Mouse (Mus musculus) left cerebral cortex, postnatal 14 days (tissue): ENCODE data around the gene Slc7a6os. TPM values are rescaled to one million over a fixed set of nuclear protein-coding genes. Genes with fewer than 3 reads are reported as not detected.

Experiments used
- total RNA-seq, 2 experiments: library from RNA; stranded (reverse); gene quantifications; 2 replicates each; pipeline ENCODE4 v1.2.3; 2021

The Slc7a6os gene
- total RNA-seq, 2 experiments from 2014 or later = 26.8 to 28.3 TPM

Other genes with a start within 250 kb of the Slc7a6os start
- 10 to 100 TPM; 19.2 to 21.3 TPM for gene Slc12a4, start 244.8 kb downstream of the Slc7a6os start, total RNA-seq
- gene Dpep3, start 231.5 kb downstream of the Slc7a6os start, total RNA-seq = not detected
- gene Dus2, start 219.6 kb downstream of the Slc7a6os start, total RNA-seq = 10 to 100 TPM; 15.9 to 18.2 TPM
- not detected for gene Dpep2nb, start 205.0 kb downstream of the Slc7a6os start, total RNA-seq
- gene Ddx28, start 199.1 kb downstream of the Slc7a6os start, total RNA-seq = 10 to 100 TPM; 13.4 to 13.8 TPM
- 1 to 10 TPM; 9.2 to 9.7 TPM for gene Nfatc3, start 152.1 kb downstream of the Slc7a6os start, total RNA-seq
- under 1 TPM in 1 of 2 experiments, not detected in 1; 0.79 TPM for gene Esrp2, start 74.0 kb downstream of the Slc7a6os start, total RNA-seq
- gene Pla2g15, start 60.5 kb downstream of the Slc7a6os start, total RNA-seq = 10 to 100 TPM; 23.0 to 25.3 TPM
- 10 to 100 TPM; 26.8 to 29.9 TPM for gene Slc7a6, start 42.1 kb downstream of the Slc7a6os start, total RNA-seq
- gene Prmt7, start within 50 bp of the Slc7a6os start, total RNA-seq = 10 to 100 TPM; 37.1 to 37.8 TPM
- 10 to 100 TPM; 85.0 to 87.5 TPM for gene Smpd3, start 127.1 kb upstream of the Slc7a6os start, total RNA-seq
- gene Zfp90, start 204.4 kb upstream of the Slc7a6os start, total RNA-seq = 10 to 100 TPM; 11.8 to 12.8 TPM